Mouse (Mus musculus): ENCODE data around the gene Vwa8.
A peak's percentile ranks its signal among the peaks of the same experiment; 100 is the strongest.

The Vwa8 gene

GRCm38 (mm10) chr14:79083573-79083972 lies 234.7 kb downstream of the Vwa8 start:
- DNase-seq (ENCODE audit: low read depth, low spot score): no peak

- no peak for DNase-seq (ENCODE audit: low read depth, low spot score)
Observed at GRCm38 (mm10) chr14:79086006-79086405, 237.2 kb downstream of the Vwa8 start.

- no peak for DNase-seq (ENCODE audit: low read depth, low spot score)
Observed at GRCm38 (mm10) chr14:79089464-79089863, 240.6 kb downstream of the Vwa8 start.

GRCm38 (mm10) chr14:79097181-79097580 lies 248.3 kb downstream of the Vwa8 start:
- no peak for DNase-seq (ENCODE audit: low read depth, low spot score)

- peak; percentile 66 for DNase-seq (ENCODE audit: low read depth, low spot score)
Observed at GRCm38 (mm10) chr14:79106655-79107515, 258.0 kb downstream of the Vwa8 start.

GRCm38 (mm10) chr14:79109375-79109774 lies 260.5 kb downstream of the Vwa8 start:
- DNase-seq (ENCODE audit: low read depth, low spot score): no peak

- DNase-seq (ENCODE audit: low read depth, low spot score): no peak
Observed at GRCm38 (mm10) chr14:79110012-79110411, 261.2 kb downstream of the Vwa8 start.

- no peak for DNase-seq (ENCODE audit: low read depth, low spot score)
Observed at GRCm38 (mm10) chr14:79112050-79112449, 263.2 kb downstream of the Vwa8 start.

- no peak for DNase-seq (ENCODE audit: low read depth, low spot score)
Observed at GRCm38 (mm10) chr14:79114526-79115383, 265.9 kb downstream of the Vwa8 start.

- DNase-seq (ENCODE audit: low read depth, low spot score): no peak
Observed at GRCm38 (mm10) chr14:79118457-79118856, 269.6 kb downstream of the Vwa8 start.

- no peak for DNase-seq (ENCODE audit: low read depth, low spot score)
Observed at GRCm38 (mm10) chr14:79119354-79119753, 270.5 kb downstream of the Vwa8 start.

GRCm38 (mm10) chr14:79120681-79121080 lies 271.8 kb downstream of the Vwa8 start:
- no peak for DNase-seq (ENCODE audit: low read depth, low spot score)

- DNase-seq (ENCODE audit: low read depth, low spot score): no peak
Observed at GRCm38 (mm10) chr14:79123466-79123865, 274.6 kb downstream of the Vwa8 start.

- DNase-seq (ENCODE audit: low read depth, low spot score): peak; percentile 61
Observed at GRCm38 (mm10) chr14:79124643-79125042, 275.8 kb downstream of the Vwa8 start.

GRCm38 (mm10) chr14:79126176-79126575 lies 277.3 kb downstream of the Vwa8 start:
- no peak for DNase-seq (ENCODE audit: low read depth, low spot score)

GRCm38 (mm10) chr14:79134891-79135334 lies 286.1 kb downstream of the Vwa8 start:
- DNase-seq (ENCODE audit: low read depth, low spot score): no peak

- no peak for DNase-seq (ENCODE audit: low read depth, low spot score)
Observed at GRCm38 (mm10) chr14:79135441-79135840, 286.6 kb downstream of the Vwa8 start.

- no peak for DNase-seq (ENCODE audit: low read depth, low spot score)
Observed at GRCm38 (mm10) chr14:79136585-79136984, 287.7 kb downstream of the Vwa8 start.

GRCm38 (mm10) chr14:79137100-79137499 lies 288.2 kb downstream of the Vwa8 start:
- DNase-seq (ENCODE audit: low read depth, low spot score): no peak

- DNase-seq (ENCODE audit: low read depth, low spot score): no peak
Observed at GRCm38 (mm10) chr14:79139096-79139651, 290.3 kb downstream of the Vwa8 start.

- no peak for DNase-seq (ENCODE audit: low read depth, low spot score)
Observed at GRCm38 (mm10) chr14:79139918-79140825, 291.3 kb downstream of the Vwa8 start.

Data from CD4-positive helper T cell, adult 2 months (primary cell).